Mouse (Mus musculus) kidney, adult 9 months (tissue): ENCODE results near the gene Vmn1r53.
"Not testable (repeated sequence)": the region's sequence is repeated elsewhere in the genome, so short reads cannot be mapped to it uniquely, and the experiment has no call there.

Source experiments
- DNase-seq: peaks from one replicate; pipeline ENCODE4 v3.0.0; 2022

The Vmn1r53 gene

GRCm38 (mm10) chr6:90224338-90224737 is at the start of gene Vmn1r53:
Vmn1r53 (minus strand) TSS chr6:90224438.
- DNase-seq: no peak

- no peak for DNase-seq
These were observed 21.8 kb upstream of the Vmn1r53 start, which contains the start of gene Vmn1r54 for GRCm38 (mm10) chr6:90246000-90246399. Vmn1r54 (plus strand) TSS chr6:90246300.

- DNase-seq: no peak
These were observed 19.8 kb upstream of the Vmn1r53 start for GRCm38 (mm10) chr6:90244019-90244418.

- DNase-seq: no peak
These were observed 8.4 kb upstream of the Vmn1r53 start for GRCm38 (mm10) chr6:90232681-90233080.

- DNase-seq: not testable (repeated sequence)
These were observed 7.9 kb upstream of the Vmn1r53 start for GRCm38 (mm10) chr6:90232114-90232513.

GRCm38 (mm10) chr6:90202493-90202892 is 21.7 kb downstream of the Vmn1r53 start, which contains the start of gene V1ra8:
V1ra8 (plus strand) TSS chr6:90202793.
- not testable (repeated sequence) for DNase-seq

GRCm38 (mm10) chr6:90174508-90174907 is 49.7 kb downstream of the Vmn1r53 start, which contains the start of gene Vmn1r52:
Vmn1r52 (plus strand) TSS chr6:90174808.
- no peak for DNase-seq
